Mouse (Mus musculus) hematopoietic stem cell, adult 5-6 weeks (primary cell): Measurements from ENCODE around the gene Tmem269. TPM values are rescaled to one million over a fixed set of nuclear protein-coding genes. Genes with fewer than 3 reads are reported as not detected.

ENCODE experiments used
- ATAC-seq, 2 experiments: fragments of 125-278 bp in 1 of 2; replicated peaks in 1 of 2; 2 replicates each; pipeline ENCODE4 v1.8.0; 2016 to 2017; ENCODE audit warnings: inconsistent platforms in 2 of 2, mild to moderate bottlenecking in 2 of 2, moderate number of reproducible peaks in 2 of 2, low read depth in 1 of 2, moderate TSS enrichment in 1 of 2; ENCODE audit not compliant: low FRiP score in 2 of 2, poor library complexity in 2 of 2, severe bottlenecking in 2 of 2, insufficient read depth in 1 of 2, low TSS enrichment in 1 of 2
- total RNA-seq: library from RNA; stranded (forward); fragments of 172-1452, 232-1000 nt; gene quantifications from 2 replicates; pipeline ENCODE4 v1.2.3, GENCODE M21; 2017

The Tmem269 gene
- total RNA-seq, 1 experiment from 2014 or later = 0.69 TPM

DNA sequence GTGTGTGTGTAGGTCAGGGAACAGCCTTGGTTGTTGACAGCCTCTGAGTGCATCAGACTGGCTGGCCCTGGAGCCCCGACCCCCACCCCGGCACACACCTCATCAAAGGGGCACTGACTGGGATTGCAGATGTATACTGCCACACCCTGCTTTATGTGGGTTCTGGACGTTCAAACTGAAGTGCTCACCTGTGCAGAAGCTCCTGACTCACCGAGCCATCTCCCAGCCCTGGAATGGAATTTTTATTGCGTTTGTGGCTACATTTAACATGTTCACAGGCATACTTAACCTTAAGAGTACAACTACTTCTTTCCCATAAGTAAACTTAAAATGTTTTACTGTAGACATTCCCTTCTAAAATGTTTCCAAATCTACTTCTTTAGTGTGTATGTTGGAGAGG, 60.1 kb downstream of the Tmem269 start:
- no peak for ATAC-seq

DNA sequence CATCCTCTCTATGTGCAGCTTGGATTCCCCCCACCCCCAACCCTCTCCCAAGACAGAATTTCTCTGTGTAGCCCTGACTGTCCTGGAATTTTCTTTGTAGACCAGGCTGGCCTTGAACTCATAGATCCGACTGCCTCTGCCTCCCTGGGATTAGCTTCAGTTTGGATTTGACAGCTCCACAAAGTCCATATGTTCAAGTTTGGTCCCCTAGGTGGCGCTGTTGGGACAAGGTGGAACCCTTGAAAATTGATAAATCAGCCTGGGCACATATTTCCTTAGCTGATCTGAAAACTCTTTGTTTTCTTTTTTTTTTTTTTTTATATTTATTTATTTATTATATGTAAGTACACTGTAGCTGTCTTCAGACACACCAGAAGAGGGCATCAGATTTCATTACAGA, 60.8 kb downstream of the Tmem269 start:
- no peak for ATAC-seq

Other genes with a start within 250 kb of the Tmem269 start
- 12.4 and 23.3 TPM in 2 replicates for gene Slc2a1, start 109.5 kb downstream of the Tmem269 start, total RNA-seq
- gene Zfp691, start 44.0 kb downstream of the Tmem269 start, total RNA-seq = 3.4 and 7.7 TPM in 2 replicates
- 4.3 and 38.1 TPM in 2 replicates for gene Ermap, start 28.2 kb downstream of the Tmem269 start, total RNA-seq
- 219 and 373 TPM in 2 replicates for gene Svbp, start 22.9 kb downstream of the Tmem269 start, total RNA-seq
- gene AU022252, start 14.5 kb upstream of the Tmem269 start, total RNA-seq = 6.4 and 11.9 TPM in 2 replicates
- 5.1 and 6.4 TPM in 2 replicates for gene P3h1, start 14.7 kb upstream of the Tmem269 start, total RNA-seq
- not detected in 2 replicates for gene Cldn19, start 37.2 kb upstream of the Tmem269 start, total RNA-seq
- 798 and 983 TPM in 2 replicates for gene Ybx1, start 76.4 kb upstream of the Tmem269 start, total RNA-seq
- gene Ppih, start 102.3 kb upstream of the Tmem269 start, total RNA-seq = 75.5 and 80.9 TPM in 2 replicates
- gene Ccdc30, start 197.3 kb upstream of the Tmem269 start, total RNA-seq = 6.6 and 8.5 TPM in 2 replicates
- gene Ppcs, start 204.2 kb upstream of the Tmem269 start, total RNA-seq = 11.7 and 11.9 TPM in 2 replicates
- 0.35 and 1.4 TPM in 2 replicates for gene Zmynd12, start 204.6 kb upstream of the Tmem269 start, total RNA-seq